In the genomic region with DNA sequence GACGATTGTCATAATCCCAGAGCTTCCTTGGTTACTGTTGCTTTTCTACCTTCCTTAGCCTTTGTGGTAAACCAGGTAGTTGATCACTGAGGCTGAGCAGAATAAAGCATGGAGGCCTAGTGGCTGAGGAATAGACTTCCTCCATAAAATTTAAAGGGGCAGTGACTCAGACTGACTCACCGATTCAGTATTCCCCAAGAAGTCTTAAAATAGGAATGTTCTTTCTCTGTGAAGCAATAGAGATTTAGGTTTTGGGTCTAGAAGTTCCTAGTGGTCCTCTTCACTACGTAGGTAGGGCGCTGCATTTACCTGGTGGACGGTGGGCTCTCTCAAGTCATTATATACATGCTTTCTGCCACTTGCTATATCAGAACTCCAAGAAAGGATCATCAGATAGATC, we compare ENCODE assay signal across 25 mouse cellular contexts.
"Had no signal": no experiment of that assay in that cellular context is flagged by ENCODE, and none has a peak within 500 bp of the region (broad histone marks: within the 10 kb centered on the region; RNA-seq: fewer than 3 reads in every experiment).

No protein-coding gene starts in this region.

- H3K27ac ChIP-seq: heart, adult 2 months; heart, embryonic 13.5 days; heart, embryonic 15.5 days; hindbrain, embryonic 13.5 days; intestine, embryonic 15.5 days; layer of hippocampus, adult 2 months; left cerebral cortex, adult 2 months; limb, embryonic 10.5 days; limb, embryonic 12.5 days; liver, embryonic 12.5 days; liver, embryonic 14.5 days had no signal

- DNase-seq: gastrocnemius, postnatal 14 days; gastrocnemius, postnatal 36 days; heart, adult 11 months; heart, adult 2 months; heart, postnatal 14 days; heart, postnatal 36 days; kidney, adult 11 months; kidney, adult 8-10 months; kidney, postnatal 10 days; kidney, postnatal 25 days; kidney, postnatal 4 days; liver had no signal

- H3K36me3 ChIP-seq: heart, embryonic 13.5 days; heart, embryonic 15.5 days; hindbrain, embryonic 13.5 days; intestine, embryonic 15.5 days; limb, embryonic 10.5 days; limb, embryonic 12.5 days; liver, embryonic 12.5 days had no signal

- H3K4me1 ChIP-seq: heart, embryonic 13.5 days; heart, embryonic 15.5 days; hindbrain, embryonic 13.5 days; intestine, embryonic 15.5 days; limb, embryonic 12.5 days; liver, embryonic 12.5 days had no signal

- H3K9ac ChIP-seq: heart, embryonic 13.5 days; heart, embryonic 15.5 days; hindbrain, embryonic 13.5 days; intestine, embryonic 15.5 days; limb, embryonic 12.5 days; liver, embryonic 12.5 days; liver, embryonic 14.5 days had no signal

- H3K27me3 ChIP-seq: heart, embryonic 13.5 days; heart, embryonic 15.5 days; hindbrain, embryonic 13.5 days; intestine, embryonic 15.5 days; limb, embryonic 12.5 days; liver, embryonic 12.5 days had no signal

- H3K4me3 ChIP-seq: heart, adult 2 months; heart, embryonic 13.5 days; heart, embryonic 15.5 days; hindbrain, embryonic 13.5 days; intestine, embryonic 15.5 days; layer of hippocampus, adult 2 months; left cerebral cortex, adult 2 months; limb, embryonic 10.5 days; limb, embryonic 12.5 days; liver, embryonic 12.5 days had no signal

- ATAC-seq: hindbrain, embryonic 16.5 days; inflammation-experienced regulatory T-cells, adult 6 months; intestine, embryonic 15.5 days; liver, embryonic 12.5 days had no signal

- H3K9me3 ChIP-seq: heart, embryonic 13.5 days; heart, embryonic 15.5 days; hindbrain, embryonic 13.5 days; intestine, embryonic 15.5 days; limb, embryonic 10.5 days; limb, embryonic 12.5 days; liver, embryonic 12.5 days had no signal

- H3K4me2 ChIP-seq: heart, embryonic 11.5 days; heart, embryonic 13.5 days; heart, embryonic 15.5 days; hindbrain, embryonic 13.5 days; intestine, embryonic 15.5 days; limb, embryonic 12.5 days; liver, embryonic 12.5 days had no signal
